Mouse (Mus musculus) heart, embryonic 14.5 days (tissue): ENCODE measurements around the gene Ercc2. TPM values are rescaled to one million over a fixed set of nuclear protein-coding genes. Genes with fewer than 3 reads are reported as not detected.

ENCODE experiments used
- ATAC-seq: fragments of 200-750 bp; cut with Nextera tagmentation; 2 replicates; pipeline ENCODE4 v1.8.0; 2017; ENCODE audit warnings: low read depth, moderate TSS enrichment; ENCODE audit not compliant: insufficient number of reproducible peaks, insufficient read depth, low FRiP score
- H3K27ac ChIP-seq, 2 experiments: fragments of 200-500 bp in 1 of 2; fragments of 300-500 bp in 1 of 2; sonication (generic) in 1 of 2; replicated peaks in 1 of 2; 2 replicates each; pipeline ENCODE4 v1.5.1; 2012 to 2014; ENCODE audit warnings: low read depth in 2 of 2, low read length in 2 of 2, control low read depth in 1 of 2, mild to moderate bottlenecking in 1 of 2, mixed read lengths in 1 of 2; ENCODE audit not compliant: control insufficient read depth in 1 of 2, insufficient read depth in 1 of 2
- H3K27me3 ChIP-seq: fragments of 300-500 bp; sonication (generic); 2 replicates; pipeline ENCODE4 v1.6.1; 2014; ENCODE audit warnings: mild to moderate bottlenecking, low read length, control low read depth; ENCODE audit not compliant: control insufficient read depth, insufficient read depth
- H3K36me3 ChIP-seq: fragments of 300-500 bp; sonication (generic); 2 replicates; pipeline ENCODE4 v1.6.1; 2014; ENCODE audit warnings: mild to moderate bottlenecking, control low read depth, low read length, mixed read lengths; ENCODE audit not compliant: control insufficient read depth, insufficient read depth
- H3K4me1 ChIP-seq, 2 experiments: fragments of 200-500 bp in 1 of 2; fragments of 300-500 bp in 1 of 2; sonication (generic) in 1 of 2; 2 replicates each; pipeline ENCODE4 v1.6.1; 2012 to 2014; ENCODE audit warnings: low read length in 2 of 2, control low read depth in 1 of 2, mixed read lengths in 1 of 2; ENCODE audit not compliant: control insufficient read depth in 2 of 2, insufficient read depth in 2 of 2
- H3K4me2 ChIP-seq: fragments of 300-500 bp; sonication (generic); 2 replicates; pipeline ENCODE4 v1.6.1; 2014; ENCODE audit warnings: mild to moderate bottlenecking, low read length
- H3K4me3 ChIP-seq, 2 experiments: fragments of 200-500 bp in 1 of 2; fragments of 300-500 bp in 1 of 2; sonication (generic) in 1 of 2; 2 replicates each; pipeline ENCODE4 v1.5.1; 2012 to 2014; ENCODE audit warnings: low read length in 2 of 2, mild to moderate bottlenecking in 2 of 2, control low read depth in 1 of 2, low read depth in 1 of 2, moderate library complexity in 1 of 2; ENCODE audit not compliant: control insufficient read depth in 1 of 2, insufficient read depth in 1 of 2
- H3K9ac ChIP-seq: fragments of 300-500 bp; sonication (generic); 2 replicates; pipeline ENCODE4 v1.6.1; 2014; ENCODE audit warnings: mild to moderate bottlenecking, low read length
- H3K9me3 ChIP-seq: fragments of 300-500 bp; sonication (generic); 2 replicates; pipeline ENCODE4 v1.6.1; 2016; ENCODE audit warnings: low read length, control low read depth; ENCODE audit not compliant: control insufficient read depth
- WGBS: fragments of 180-500 bp; shearing (Covaris S2); extraction: QIAGEN DNeasy Blood & Tissue Kit; methylation state at CpG from one replicate; pipeline ENCODE4 v1.1.7; 2014; 5-methylcytosine and 5-hydroxymethylcytosine counted together
- polyA plus RNA-seq: library from polyadenylated mRNA; unstranded; fragments of >200 nt; fragmentation: Nextera tagmentation; extraction: Ambion mirVana; gene quantifications from 2 replicates; pipeline ENCODE4 v1.2.1, GENCODE M21; 2014

Ercc2 gene
- polyA plus RNA-seq, 1 experiment from 2014 or later: 6.6 TPM

DNA sequence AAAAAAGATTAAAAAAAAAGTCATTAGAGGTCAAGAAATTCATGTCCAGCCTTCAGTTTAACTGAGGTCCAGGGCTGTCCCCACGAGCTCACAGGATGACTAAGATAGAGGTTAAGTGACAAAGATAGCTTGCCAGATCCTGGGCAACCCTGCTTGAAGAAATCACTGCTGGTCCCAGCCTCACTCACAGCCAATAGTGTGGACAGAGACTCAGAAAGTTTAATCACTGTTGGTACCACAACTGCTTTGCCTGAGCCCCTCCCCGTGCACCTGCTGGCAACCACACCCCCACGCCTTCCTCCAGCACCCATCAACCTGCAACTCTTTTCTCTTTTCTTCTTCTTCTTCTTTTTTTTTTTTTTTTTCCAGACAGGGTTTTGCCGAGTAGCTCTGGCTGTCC is 42.2 kb downstream of the Ercc2 start:
- Histone ChIP-seq H3K27ac (no peak overlapping the region), H3K4me1 (peaks cover 3 to 10% of the 10 kb centered on the region in 2 experiments; a peak in 2 of 4 replicates), H3K27me3 (peaks cover 14% of the 10 kb centered on the region), H3K9me3 (no peaks in the 10 kb centered on the region), H3K9ac (no peak overlapping the region), H3K4me2 (no peak overlapping the region), H3K4me3 (no peak overlapping the region), H3K36me3 (peaks cover 55% of the 10 kb centered on the region)
- 50% methylated on average over 4 of the region's 4 CpGs for WGBS
- no peak for ATAC-seq

DNA sequence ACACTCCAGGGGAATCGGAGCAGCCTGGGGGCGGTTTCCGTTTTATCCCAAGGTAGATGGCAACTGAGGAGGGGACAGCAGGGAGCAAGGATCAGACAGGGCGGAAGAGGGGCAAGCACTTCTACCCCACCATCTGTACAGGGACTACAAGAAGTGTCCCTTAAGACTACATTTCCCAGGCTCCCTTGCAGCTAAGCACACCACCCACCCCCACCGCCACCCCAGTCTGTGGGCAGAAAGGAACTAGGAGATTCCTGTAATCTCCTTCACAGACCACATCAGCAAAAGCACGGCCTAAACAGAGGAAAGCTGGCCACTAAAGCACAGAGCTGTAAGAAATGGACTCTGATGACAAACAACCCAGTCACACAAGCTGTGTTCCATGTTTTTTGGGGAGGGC is 44.5 kb downstream of the Ercc2 start:
- Histone ChIP-seq H3K4me3 (no peak overlapping the region), H3K9ac (no peak overlapping the region), H3K9me3 (no peaks in the 10 kb centered on the region), H3K4me2 (no peak overlapping the region), H3K4me1 (0 out of 4 replicates have a peak, but pooled peaks cover 0 to 3% of the 10 kb centered on the region in 2 experiments), H3K27ac (no peak overlapping the region), H3K27me3 (no peaks in the 10 kb centered on the region), H3K36me3 (peaks cover 78% of the 10 kb centered on the region)
- no peak for ATAC-seq
- 68% methylated on average over 6 of the region's 6 CpGs for WGBS

DNA sequence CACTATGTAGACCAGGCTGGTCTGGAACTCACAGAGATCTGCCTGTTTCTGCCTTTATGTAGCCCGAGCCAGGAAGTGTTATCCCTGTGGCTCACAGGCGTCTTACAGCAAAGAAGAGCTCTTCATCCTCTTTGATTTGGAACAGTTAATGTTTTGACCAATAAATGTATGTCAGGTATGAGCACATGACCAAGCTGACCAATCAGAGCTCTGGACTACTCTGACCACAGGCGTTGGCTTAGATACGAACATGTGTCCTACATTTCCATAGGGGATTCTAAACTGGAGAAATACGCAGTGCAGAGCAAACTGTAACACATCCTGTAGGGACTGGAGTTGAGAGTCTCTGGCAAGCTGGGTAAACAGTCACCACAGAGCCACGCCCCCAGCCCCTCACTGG is 45.1 kb downstream of the Ercc2 start:
- Histone ChIP-seq H3K4me2 (no peak overlapping the region), H3K9me3 (no peaks in the 10 kb centered on the region), H3K4me1 (no peaks in the 10 kb centered on the region), H3K4me3 (no peak overlapping the region), H3K9ac (no peak overlapping the region), H3K27me3 (no peaks in the 10 kb centered on the region), H3K27ac (no peak overlapping the region), H3K36me3 (peaks cover 79% of the 10 kb centered on the region)
- no peak for ATAC-seq
- WGBS: 91% methylated on average over 6 of the region's 6 CpGs

DNA sequence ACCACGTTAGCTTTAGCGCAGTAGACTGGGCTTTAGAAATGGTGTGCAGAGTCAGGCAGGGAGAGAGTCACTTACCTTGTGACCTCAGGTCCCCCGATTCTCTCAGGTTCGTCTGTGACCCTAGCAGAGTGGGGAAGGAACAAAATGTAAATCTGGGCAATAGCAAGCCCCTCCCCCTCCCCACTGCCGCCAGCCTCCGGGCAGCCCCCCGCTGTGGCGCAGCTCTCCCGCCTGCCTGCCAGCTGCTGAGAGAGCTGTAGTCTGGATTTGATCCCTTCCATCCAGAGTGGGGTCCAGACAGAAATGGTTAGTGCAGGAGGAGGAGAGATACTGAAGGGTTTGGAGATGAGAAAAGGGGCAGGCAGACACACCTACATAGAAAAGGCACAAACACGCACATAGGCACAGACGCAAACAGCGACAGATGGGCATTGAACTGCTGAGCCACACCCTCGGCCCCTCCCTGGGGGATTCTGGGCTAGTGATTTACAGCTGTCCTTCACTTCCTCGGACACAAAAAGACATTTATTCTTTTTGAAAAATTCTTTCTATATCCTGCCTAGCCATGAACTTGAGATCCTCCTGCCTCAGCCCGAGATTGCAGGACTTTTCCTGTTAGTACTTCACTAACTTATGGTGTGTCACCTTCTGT is 46.3 kb downstream of the Ercc2 start:
- no peaks in the 10 kb centered on the region for H3K27me3 ChIP-seq
- H3K4me2 ChIP-seq: no peak overlapping the region
- no peaks in the 10 kb centered on the region for H3K9me3 ChIP-seq
- peaks cover 87% of the 10 kb centered on the region for H3K36me3 ChIP-seq
- ATAC-seq: no peak
- 77% methylated on average over 15 of the region's 15 CpGs for WGBS
- H3K9ac ChIP-seq: no peak overlapping the region
- H3K4me1 ChIP-seq: no peaks in the 10 kb centered on the region
- H3K4me3 ChIP-seq: no peak overlapping the region
- no peak overlapping the region for H3K27ac ChIP-seq

DNA sequence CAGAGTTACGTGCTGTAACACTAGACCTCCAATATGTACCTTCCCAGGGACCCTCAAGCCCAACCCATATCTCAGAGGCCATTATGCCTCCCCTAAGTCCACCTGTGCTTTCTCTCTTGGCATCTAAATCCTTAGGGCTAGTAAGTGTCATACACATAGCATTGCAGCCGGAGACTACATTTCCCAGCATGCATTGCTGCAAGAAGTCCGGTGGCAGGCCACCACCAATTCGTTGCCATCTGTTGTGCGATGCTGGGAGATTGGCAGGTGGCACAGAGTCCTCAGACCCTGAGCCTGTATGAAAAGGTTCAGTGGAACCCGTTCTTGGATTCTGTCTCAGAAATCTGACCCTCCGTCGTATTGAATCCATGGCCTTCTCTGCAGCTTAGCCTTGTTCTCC is 47.9 kb downstream of the Ercc2 start:
- Histone ChIP-seq H3K27me3 (no peaks in the 10 kb centered on the region), H3K9ac (no peak overlapping the region), H3K4me2 (no peak overlapping the region), H3K4me3 (no peak overlapping the region), H3K36me3 (peaks cover 100% of the 10 kb centered on the region), H3K27ac (no peak overlapping the region), H3K9me3 (no peaks in the 10 kb centered on the region), H3K4me1 (no peaks in the 10 kb centered on the region)
- 76% methylated on average over 8 of the region's 8 CpGs for WGBS
- ATAC-seq: no peak

GRCm38 (mm10) chr7:19430402-19430801 is 48.6 kb downstream of the Ercc2 start:
- 84% methylated on average over 6 of the region's 6 CpGs for WGBS
- Histone ChIP-seq H3K9me3 (no peaks in the 10 kb centered on the region), H3K9ac (no peak overlapping the region), H3K4me3 (no peak overlapping the region), H3K27ac (no peak overlapping the region), H3K27me3 (no peaks in the 10 kb centered on the region), H3K4me1 (no peaks in the 10 kb centered on the region), H3K4me2 (no peak overlapping the region), H3K36me3 (peaks cover 100% of the 10 kb centered on the region)
- ATAC-seq: no peak

GRCm38 (mm10) chr7:19432475-19432874 is 50.7 kb downstream of the Ercc2 start:
- no peaks in the 10 kb centered on the region for H3K27me3 ChIP-seq
- no peak overlapping the region for H3K9ac ChIP-seq

GRCm38 (mm10) chr7:19436276-19436675 is 54.5 kb downstream of the Ercc2 start:
- Histone ChIP-seq H3K36me3 (peaks cover 93% of the 10 kb centered on the region), H3K4me1 (no peaks in the 10 kb centered on the region), H3K27ac (no peak overlapping the region), H3K9me3 (no peaks in the 10 kb centered on the region), H3K4me3 (no peak overlapping the region), H3K9ac (no peak overlapping the region), H3K27me3 (no peaks in the 10 kb centered on the region), H3K4me2 (no peak overlapping the region)
- 96% methylated on average over 2 of the region's 2 CpGs for WGBS
- no peak for ATAC-seq

More at GRCm38 (mm10) chr7:19432475-19432874, 50.7 kb downstream of the Ercc2 start:
- WGBS: 100% methylated on average over 2 of the region's 2 CpGs
- H3K4me3 ChIP-seq: no peak overlapping the region
- no peak overlapping the region for H3K27ac ChIP-seq
- H3K4me1 ChIP-seq: no peaks in the 10 kb centered on the region
- peaks cover 100% of the 10 kb centered on the region for H3K36me3 ChIP-seq
- H3K4me2 ChIP-seq: no peak overlapping the region
- H3K9me3 ChIP-seq: no peaks in the 10 kb centered on the region
- ATAC-seq: no peak
